Mouse (Mus musculus) MEL (cell line): Measurements from ENCODE around the gene Nudt21. TPM values are rescaled to one million over a fixed set of nuclear protein-coding genes. Genes with fewer than 3 reads are reported as not detected.

Experiments used
- DNase-seq: peaks from one replicate; pipeline ENCODE4 v3.0.0; 2011; ENCODE audit warnings: low read depth, low spot score
- H3K27ac ChIP-seq: 2 replicates; pipeline ENCODE4 v1.5.1; 2012; ENCODE audit warnings: low read depth, mild to moderate bottlenecking, control low read depth, low read length, moderate library complexity; ENCODE audit not compliant: control insufficient read depth
- H3K27me3 ChIP-seq, 2 experiments: fragments of 150-350 bp in 1 of 2; sonication (generic) in 1 of 2; 2 replicates each; pipeline ENCODE4 v1.6.1; 2012; ENCODE audit warnings: low read length in 2 of 2, mild to moderate bottlenecking in 2 of 2, improper control_type of control experiment in 1 of 2, moderate library complexity in 1 of 2; ENCODE audit not compliant: insufficient read depth in 2 of 2, control insufficient read depth in 1 of 2
- H3K36me3 ChIP-seq, 2 experiments: 2 replicates each; pipeline ENCODE4 v1.6.1; 2012 to 2014; ENCODE audit warnings: low read length in 2 of 2, improper control_type of control experiment in 1 of 2, inconsistent platforms in 1 of 2, mild to moderate bottlenecking in 1 of 2; ENCODE audit not compliant: insufficient read depth in 2 of 2, control insufficient read depth in 1 of 2
- H3K4me1 ChIP-seq, 2 experiments: fragments of 150-350 bp in 1 of 2; sonication (generic) in 1 of 2; 2 replicates each; pipeline ENCODE4 v1.6.1; 2012; ENCODE audit warnings: low read length in 2 of 2, improper control_type of control experiment in 1 of 2, mild to moderate bottlenecking in 1 of 2; ENCODE audit not compliant: insufficient read depth in 2 of 2, control insufficient read depth in 1 of 2
- H3K4me3 ChIP-seq, 2 experiments: fragments of 150-350 bp in 1 of 2; sonication (generic) in 1 of 2; 2 replicates each; pipeline ENCODE4 v1.5.1; 2012; ENCODE audit warnings: low read depth in 2 of 2, low read length in 2 of 2, mild to moderate bottlenecking in 2 of 2, moderate library complexity in 2 of 2, control low read depth in 1 of 2, improper control_type of control experiment in 1 of 2; ENCODE audit not compliant: control insufficient read depth in 1 of 2, insufficient read depth in 1 of 2
- H3K79me2 ChIP-seq: 2 replicates; pipeline ENCODE4 v1.6.1; 2012; ENCODE audit warnings: mild to moderate bottlenecking, low read length, moderate library complexity; ENCODE audit not compliant: control insufficient read depth, poor library complexity, insufficient read depth
- H3K9ac ChIP-seq: 2 replicates; pipeline ENCODE4 v1.6.1; 2012; ENCODE audit warnings: low read depth, mild to moderate bottlenecking, control low read depth, low read length, moderate library complexity; ENCODE audit not compliant: control insufficient read depth, poor library complexity, severe bottlenecking
- H3K9me3 ChIP-seq: fragments of 150-350 bp; sonication (generic); replicated peaks from 2 replicates; pipeline ENCODE4 v1.6.1; 2012; ENCODE audit warnings: mild to moderate bottlenecking, low read length, improper control_type of control experiment, moderate library complexity; ENCODE audit not compliant: insufficient read depth
- BHLHE40 ChIP-seq: IDR thresholded peaks from 2 replicates; pipeline ENCODE4 v1.6.1; 2012; ENCODE audit warnings: low read depth, mild to moderate bottlenecking, inconsistent platforms, low read length, improper control_type of control experiment, borderline replicate concordance
- CHD1 ChIP-seq: IDR thresholded peaks from 2 replicates; pipeline ENCODE4 v1.6.1; 2012; ENCODE audit warnings: low read depth, mild to moderate bottlenecking, inconsistent platforms, low read length, improper control_type of control experiment
- E2F4 ChIP-seq: IDR thresholded peaks from 2 replicates; pipeline ENCODE4 v1.6.1; 2011; ENCODE audit warnings: low read depth, low read length, improper control_type of control experiment, borderline replicate concordance
- EP300 ChIP-seq, 2 experiments: IDR thresholded peaks; 2 replicates each; pipeline ENCODE4 v1.6.1; 2011; ENCODE audit warnings: improper control_type of control experiment in 2 of 2, low read length in 2 of 2, low read depth in 1 of 2, mild to moderate bottlenecking in 1 of 2
- GABPA ChIP-seq: IDR thresholded peaks from 2 replicates; pipeline ENCODE4 v1.6.1; 2012; ENCODE audit warnings: low read depth, mild to moderate bottlenecking, inconsistent platforms, low read length, improper control_type of control experiment, moderate library complexity
- HCFC1 ChIP-seq: IDR thresholded peaks from 2 replicates; pipeline ENCODE4 v1.6.1; 2012; ENCODE audit warnings: low read depth, mild to moderate bottlenecking, inconsistent platforms, low read length, improper control_type of control experiment, moderate library complexity
- JUND ChIP-seq: IDR thresholded peaks from 2 replicates; pipeline ENCODE4 v1.6.1; 2011; ENCODE audit warnings: low read depth, mild to moderate bottlenecking, improper control_type of control experiment, low read length
- KAT2A ChIP-seq: conservative IDR thresholded peaks from 2 replicates; pipeline ENCODE4 v1.6.1; 2012; ENCODE audit warnings: low read depth, low read length, improper control_type of control experiment, inconsistent platforms
- MAFK ChIP-seq: IDR thresholded peaks from 2 replicates; pipeline ENCODE4 v1.6.1; 2011; ENCODE audit warnings: low read depth, mild to moderate bottlenecking, low read length, improper control_type of control experiment, borderline replicate concordance
- MAX ChIP-seq: IDR thresholded peaks from 2 replicates; pipeline ENCODE4 v1.6.1; 2011; ENCODE audit warnings: low read length, improper control_type of control experiment
- MEF2A ChIP-seq: IDR thresholded peaks from 2 replicates; pipeline ENCODE4 v1.6.1; 2014; ENCODE audit warnings: low read depth, mild to moderate bottlenecking, inconsistent platforms, low read length, improper control_type of control experiment; ENCODE audit not compliant: poor library complexity, insufficient replicate concordance, severe bottlenecking; ENCODE audit errors: extremely low read depth
- NELFE ChIP-seq: IDR thresholded peaks from 2 replicates; pipeline ENCODE4 v1.6.1; 2011; ENCODE audit warnings: low read depth, low read length, improper control_type of control experiment
- NRF1 ChIP-seq: IDR thresholded peaks from 2 replicates; pipeline ENCODE4 v1.6.1; 2014; ENCODE audit warnings: low read depth, mild to moderate bottlenecking, inconsistent platforms, low read length, improper control_type of control experiment, moderate library complexity; ENCODE audit not compliant: poor library complexity, insufficient read depth, severe bottlenecking
- POLR2A ChIP-seq, 2 experiments: IDR thresholded peaks; 2 replicates each; pipeline ENCODE4 v1.6.1; 2011 to 2012; ENCODE audit warnings: low read length in 2 of 2, mild to moderate bottlenecking in 2 of 2, control low read depth in 1 of 2, improper control_type of control experiment in 1 of 2, low read depth in 1 of 2, moderate library complexity in 1 of 2; ENCODE audit not compliant: control insufficient read depth in 1 of 2, insufficient read depth in 1 of 2, poor library complexity in 1 of 2
- POLR2AphosphoS2 ChIP-seq: IDR thresholded peaks from 2 replicates; pipeline ENCODE4 v1.6.1; 2011; ENCODE audit warnings: low read length, improper control_type of control experiment
- POLR2AphosphoS5 ChIP-seq: IDR thresholded peaks from 2 replicates; pipeline ENCODE4 v1.6.1; 2012; ENCODE audit warnings: low read depth, borderline replicate concordance, mild to moderate bottlenecking, inconsistent platforms, low read length, moderate library complexity, mixed read lengths
- RCOR1 ChIP-seq: IDR thresholded peaks from 2 replicates; pipeline ENCODE4 v1.6.1; 2012; ENCODE audit warnings: low read depth, mild to moderate bottlenecking, inconsistent platforms, low read length, improper control_type of control experiment
- TCF12 ChIP-seq: IDR thresholded peaks from 2 replicates; pipeline ENCODE4 v1.6.1; 2014; ENCODE audit warnings: low read depth, mild to moderate bottlenecking, inconsistent platforms, low read length, improper control_type of control experiment, moderate library complexity
- ZC3H11A ChIP-seq: IDR thresholded peaks from 2 replicates; pipeline ENCODE4 v1.6.1; 2012; ENCODE audit warnings: low read depth, mild to moderate bottlenecking, inconsistent platforms, low read length, improper control_type of control experiment
- polyA plus RNA-seq, 2 experiments: library from polyadenylated mRNA; stranded (reverse) in 1 of 2; unstranded in 1 of 2; fragments of >175 nt in 1 of 2; fragments of >200 nt in 1 of 2; gene quantifications; 2 replicates each; pipeline versions ENCODE4 v1.2.1 to v1.2.4; 2012; ENCODE audit warnings: low replicate concordance in 2 of 2, low read depth in 1 of 2; ENCODE audit not compliant: insufficient read length in 2 of 2, insufficient read depth in 1 of 2, missing spikeins in 1 of 2
- total RNA-seq: library from RNA; depleted of rRNA; stranded (reverse); fragments of 300-350 nt; gene quantifications from 2 replicates; pipeline ENCODE4 v1.2.3, GENCODE M21; 2012

Nudt21 gene
- total and polyA plus RNA-seq, 3 experiments: 118 to 157 TPM; not detected in 1

GRCm38 (mm10) chr8:94010101-94010705 is 26.6 kb downstream of the Nudt21 start:
- DNase-seq: peak; percentile 47
- Histone ChIP-seq H3K9me3 (no peaks in the 10 kb centered on the region), H3K9ac (peak overlapping the region; percentile 99), H3K27me3 (no peaks in the 10 kb centered on the region), H3K4me1 (peaks cover 16 to 20% of the 10 kb centered on the region in 2 experiments), H3K36me3 (peaks cover 2 to 22% of the 10 kb centered on the region in 2 experiments), H3K79me2 (peaks cover 49% of the 10 kb centered on the region), H3K27ac (peak overlapping the region; percentile 37), H3K4me3 (peak overlapping the region; percentile 25 to 97; a peak in 3 of 4 replicates)
- no peak for TF ChIP-seq NELFE
- TF ChIP-seq E2F4: no peak
- TF ChIP-seq POLR2AphosphoS5: no peak
- TF ChIP-seq JUND: peak; percentile 44; the same call in 1 of the 2 replicates

- Histone ChIP-seq H3K79me2 (peaks cover 51% of the 10 kb centered on the region), H3K4me1 (peaks cover 16 to 20% of the 10 kb centered on the region in 2 experiments), H3K9ac (no peak overlapping the region), H3K9me3 (no peaks in the 10 kb centered on the region), H3K27ac (no peak overlapping the region), H3K4me3 (no peak overlapping the region), H3K36me3 (peaks cover 5 to 22% of the 10 kb centered on the region in 2 experiments), H3K27me3 (no peaks in the 10 kb centered on the region)
- no peak for TF ChIP-seq NRF1
- 0 out of 4 replicates have a peak, but pooled peaks of 1 of the 2 experiments have one; percentile 5 for TF ChIP-seq POLR2A (IDR thresholded peaks at IDR 0.05; ENCODE audit: control insufficient read depth in 1 of 2, insufficient read depth in 1 of 2, low read depth in 1 of 2, low read length in 2 of 2, poor library complexity in 1 of 2)
- DNase-seq: no peak
Observed at GRCm38 (mm10) chr8:94009243-94009845, 27.5 kb downstream of the Nudt21 start.

GRCm38 (mm10) chr8:94004139-94004538 is 32.7 kb downstream of the Nudt21 start:
- no peak overlapping the region for H3K4me3 ChIP-seq
- DNase-seq: no peak
- H3K27ac ChIP-seq: no peak overlapping the region
- no peaks in the 10 kb centered on the region for H3K9me3 ChIP-seq
- no peaks in the 10 kb centered on the region; a peak in 1 of 4 replicates for H3K4me1 ChIP-seq
- TF ChIP-seq HCFC1: no peak
- TF ChIP-seq NELFE: no peak
- TF ChIP-seq POLR2AphosphoS2: no peak
- TF ChIP-seq NRF1: no peak
- no peak for TF ChIP-seq GABPA
- no peak for TF ChIP-seq MAX
- TF ChIP-seq CHD1: no peak
- no peak for TF ChIP-seq MAFK
- no peak for TF ChIP-seq RCOR1
- no peak for TF ChIP-seq TCF12
- TF ChIP-seq KAT2A: no peak
- no peak for TF ChIP-seq EP300 (IDR thresholded peaks at IDR 0.05; ENCODE audit: low read depth in 1 of 2, low read length in 2 of 2)
- TF ChIP-seq ZC3H11A: no peak
- TF ChIP-seq MEF2A: no peak
- TF ChIP-seq BHLHE40: no peak
- no peak overlapping the region for H3K9ac ChIP-seq
- peaks cover 20% of the 10 kb centered on the region for H3K79me2 ChIP-seq
- H3K27me3 ChIP-seq: no peaks in the 10 kb centered on the region
- peaks cover 0 to 14% of the 10 kb centered on the region in 2 experiments; a peak in 3 of 4 replicates for H3K36me3 ChIP-seq
